Mouse (Mus musculus) stomach, postnatal 0 days (tissue): ENCODE measurements around the gene Lhx2. TPM values are rescaled to one million over a fixed set of nuclear protein-coding genes. Genes with fewer than 3 reads are reported as not detected.

Experiments used
- ATAC-seq: fragments of 200-750 bp; cut with Nextera tagmentation; 2 replicates; pipeline ENCODE4 v1.8.0; 2017; ENCODE audit not compliant: low FRiP score, low TSS enrichment
- DNase-seq: peaks from one replicate; pipeline ENCODE4 v3.0.0-alpha.2; 2016; ENCODE audit warnings: low spot score
- H3K27ac ChIP-seq: fragments of 300-500 bp; sonication (generic); replicated peaks from 2 replicates; pipeline ENCODE4 v1.5.1; 2014; ENCODE audit warnings: mild to moderate bottlenecking, control low read depth
- H3K27me3 ChIP-seq: fragments of 300-500 bp; sonication (generic); 2 replicates; pipeline ENCODE4 v1.6.1; 2014; ENCODE audit warnings: low read length; ENCODE audit not compliant: control insufficient read depth, insufficient read depth
- H3K36me3 ChIP-seq: fragments of 300-500 bp; sonication (generic); 2 replicates; pipeline ENCODE4 v1.6.1; 2014; ENCODE audit warnings: low read length, mixed read lengths; ENCODE audit not compliant: control insufficient read depth, insufficient read depth
- H3K4me1 ChIP-seq: fragments of 300-500 bp; sonication (generic); replicated peaks from 2 replicates; pipeline ENCODE4 v1.6.1; 2014; ENCODE audit warnings: antibody characterized with exemption; ENCODE audit not compliant: control insufficient read depth, insufficient read depth
- H3K4me2 ChIP-seq: fragments of 300-500 bp; sonication (generic); replicated peaks from 2 replicates; pipeline ENCODE4 v1.6.1; 2014; ENCODE audit warnings: low read depth, mild to moderate bottlenecking, control low read depth, moderate library complexity
- H3K4me3 ChIP-seq: fragments of 300-500 bp; sonication (generic); 2 replicates; pipeline ENCODE4 v1.5.1; 2014; ENCODE audit warnings: low read depth, low read length, control low read depth
- H3K9ac ChIP-seq: fragments of 300-500 bp; sonication (generic); 2 replicates; pipeline ENCODE4 v1.6.1; 2014; ENCODE audit warnings: mild to moderate bottlenecking, low read length, control low read depth, mixed read lengths
- H3K9me3 ChIP-seq: fragments of 300-500 bp; sonication (generic); 2 replicates; pipeline ENCODE4 v1.6.1; 2016; ENCODE audit warnings: low read length; ENCODE audit not compliant: control insufficient read depth
- CTCF ChIP-seq: IDR thresholded peaks from 2 replicates; pipeline ENCODE4 v1.5.1; 2016; ENCODE audit warnings: antibody characterized with exemption, low read depth, mild to moderate bottlenecking, moderate library complexity
- EP300 ChIP-seq: optimal IDR thresholded peaks from 2 replicates; pipeline ENCODE3; 2016; ENCODE audit warnings: antibody characterized with exemption
- WGBS: fragments of 180-500 bp; shearing (Covaris S2); extraction: QIAGEN DNeasy Blood & Tissue Kit; methylation state at CpG from one replicate; pipeline ENCODE4 v1.1.7; 2014; 5-methylcytosine and 5-hydroxymethylcytosine counted together
- polyA plus RNA-seq: library from polyadenylated mRNA; unstranded; fragments of >200 nt; fragmentation: Nextera tagmentation; extraction: Ambion mirVana; gene quantifications from 2 replicates; pipeline ENCODE4 v1.2.1, GENCODE M21; 2015

The Lhx2 gene
- polyA plus RNA-seq, 1 experiment from 2014 or later = not detected

DNA sequence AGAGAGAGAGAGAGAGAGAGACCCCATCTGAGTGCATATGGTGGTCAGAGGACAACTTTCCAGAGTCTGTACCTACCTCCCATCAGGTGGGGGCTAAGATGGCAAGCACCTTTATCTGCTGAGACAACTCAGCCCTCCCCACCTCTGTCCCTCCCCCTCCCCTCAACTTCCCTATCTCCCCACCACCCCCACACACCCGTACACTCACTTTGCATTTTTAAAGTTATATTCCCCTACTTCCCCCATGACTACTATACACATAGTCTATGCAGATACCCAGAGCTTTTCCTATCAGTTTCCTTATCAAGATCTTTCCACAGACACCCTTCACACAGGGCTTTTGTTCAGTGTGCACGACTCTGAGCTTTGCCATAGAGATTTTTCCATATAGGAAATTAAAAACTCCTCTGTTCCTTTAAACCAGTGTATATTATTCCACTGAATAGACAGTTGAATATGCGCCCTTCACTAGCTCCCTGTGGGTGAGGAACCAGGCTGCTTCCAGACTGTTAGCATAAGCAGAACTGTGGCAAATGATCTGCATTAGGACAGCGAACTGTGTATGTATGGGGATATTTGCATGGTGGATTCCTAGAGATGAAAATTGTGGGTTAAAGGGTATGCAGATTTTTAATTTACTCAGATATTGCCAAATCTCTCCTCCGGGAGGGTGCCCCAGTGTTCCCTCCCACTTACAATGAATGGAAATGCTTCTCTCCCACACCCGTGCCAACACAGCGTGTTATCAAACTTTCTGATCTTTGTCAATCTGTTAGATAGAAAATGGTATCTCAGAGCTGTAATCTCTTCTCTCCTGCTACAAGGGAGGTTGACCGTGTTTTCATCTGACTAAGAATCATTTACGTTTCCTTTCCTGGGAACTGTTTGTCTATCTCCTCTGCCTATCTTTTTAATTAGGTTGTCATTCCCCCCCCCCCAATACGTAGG is 41.3 kb downstream of the Lhx2 start:
- WGBS = 36% methylated on average over 10 of the region's 10 CpGs
- DNase-seq (no peak), ATAC-seq (no peak)
- Histone ChIP-seq H3K27ac (no peak overlapping the region), H3K9me3 (no peaks in the 10 kb centered on the region), H3K9ac (no peak overlapping the region), H3K4me2 (no peak overlapping the region), H3K27me3 (peaks cover 2% of the 10 kb centered on the region; the same call in 1 of the 2 replicates), H3K4me1 (no peaks in the 10 kb centered on the region), H3K36me3 (no peaks in the 10 kb centered on the region), H3K4me3 (no peak overlapping the region)
- TF ChIP-seq EP300 (no peak), CTCF (no peak)

DNA sequence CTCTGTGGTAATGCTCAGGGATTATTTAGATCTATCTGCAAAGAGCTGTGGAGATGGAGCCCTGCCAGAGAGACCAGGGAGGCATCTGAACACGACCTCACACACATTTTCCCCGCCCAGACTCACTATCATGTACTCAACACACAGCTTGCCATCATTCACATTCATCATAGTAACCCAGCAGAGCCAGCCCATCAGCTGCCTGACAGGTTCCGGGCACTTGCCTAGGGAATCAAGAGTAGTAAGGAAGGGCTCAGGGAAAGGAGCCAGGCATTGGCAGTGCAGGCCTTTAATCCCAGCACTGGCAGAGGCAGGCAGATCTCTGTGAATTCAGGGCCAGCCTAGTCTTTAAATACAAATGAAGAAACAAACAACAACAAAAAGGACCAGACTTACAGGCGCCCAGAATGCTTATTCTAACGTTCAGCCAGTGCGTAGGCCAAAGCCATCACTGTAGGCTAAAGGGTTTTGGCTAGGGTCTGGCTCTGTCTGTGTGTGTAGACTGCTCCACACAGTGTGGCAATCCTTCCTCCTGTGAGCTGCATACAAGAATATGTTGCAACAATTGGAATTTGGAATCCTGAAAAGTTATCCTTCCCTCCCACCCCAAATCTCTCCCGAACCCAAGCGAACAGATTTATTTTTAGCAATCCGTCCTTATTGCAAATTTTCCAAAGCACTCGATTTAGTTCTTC is 48.6 kb downstream of the Lhx2 start:
- DNase-seq (no peak), ATAC-seq (no peak)
- Histone ChIP-seq H3K36me3 (no peaks in the 10 kb centered on the region), H3K9me3 (no peaks in the 10 kb centered on the region), H3K4me2 (no peak overlapping the region), H3K27me3 (no peaks in the 10 kb centered on the region), H3K4me3 (no peak overlapping the region), H3K27ac (no peak overlapping the region), H3K9ac (no peak overlapping the region), H3K4me1 (no peaks in the 10 kb centered on the region)
- WGBS = 70% methylated on average over 10 of the region's 10 CpGs
- TF ChIP-seq CTCF (no peak), EP300 (no peak)

DNA sequence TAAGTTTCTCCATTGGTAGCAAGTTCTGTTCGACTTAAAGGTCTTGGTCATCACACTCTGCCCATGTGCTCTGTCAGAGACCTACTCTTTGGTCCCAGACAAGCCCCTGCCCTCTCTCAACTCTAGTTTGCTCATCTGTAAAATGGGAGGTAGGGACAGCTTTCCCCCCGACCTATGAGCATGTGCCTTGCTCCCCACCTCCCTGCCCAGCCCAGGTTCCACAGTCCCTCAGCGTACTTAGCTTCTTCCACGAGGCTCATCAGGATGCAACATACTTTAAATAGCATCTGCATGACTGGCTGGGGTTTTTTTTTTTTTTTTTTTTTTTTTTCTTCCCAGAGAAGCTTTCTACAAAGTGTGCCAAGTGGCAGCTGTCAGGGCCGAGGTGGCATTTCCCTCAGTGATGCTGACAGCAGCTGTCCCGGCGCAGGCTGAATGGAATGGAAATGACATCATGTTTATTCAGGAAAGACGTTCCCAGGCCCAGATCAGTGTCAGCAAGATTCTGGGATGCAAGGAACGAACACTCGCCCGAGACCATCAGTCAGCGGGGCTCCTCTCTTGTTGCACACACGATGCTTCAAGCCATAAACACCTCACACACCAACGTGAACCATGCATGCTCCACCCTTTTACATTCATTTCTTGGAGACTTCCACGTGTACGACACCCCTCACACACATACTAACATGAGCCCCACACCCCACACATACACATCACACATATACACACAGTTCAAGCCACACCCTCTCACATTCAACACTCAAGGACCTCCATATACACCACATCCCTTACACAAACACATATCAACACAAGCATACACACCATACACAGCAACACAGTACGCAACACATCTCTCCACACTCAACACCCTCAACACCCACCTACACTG is 56.1 kb downstream of the Lhx2 start:
- TF ChIP-seq EP300 (no peak), CTCF (no peak)
- no peak overlapping the region for H3K9ac ChIP-seq
- no peaks in the 10 kb centered on the region for H3K9me3 ChIP-seq
- no peaks in the 10 kb centered on the region for H3K4me1 ChIP-seq
- no peaks in the 10 kb centered on the region for H3K36me3 ChIP-seq
- no peak overlapping the region for H3K4me3 ChIP-seq
- H3K4me2 ChIP-seq = no peak overlapping the region
- H3K27ac ChIP-seq = no peak overlapping the region
- DNase-seq = no peak
- ATAC-seq = no peak
- H3K27me3 ChIP-seq = no peaks in the 10 kb centered on the region
- 55% methylated on average over 17 of the region's 17 CpGs for WGBS

DNA sequence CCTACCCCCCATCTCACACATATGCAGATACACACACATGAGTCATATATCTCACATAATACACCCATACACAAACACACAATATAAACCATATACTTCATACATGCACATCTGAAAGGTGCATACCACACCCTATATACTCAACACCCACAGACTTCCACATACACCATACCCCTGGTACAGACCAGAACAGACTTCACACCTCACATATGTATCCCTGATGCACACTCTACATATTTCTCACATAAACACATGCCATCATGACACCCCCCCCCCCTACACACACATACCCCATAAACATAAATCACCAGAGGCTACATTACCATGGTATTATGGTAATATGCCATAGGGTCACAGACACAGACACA is 56.8 kb downstream of the Lhx2 start:
- TF ChIP-seq CTCF = no peak
- DNase-seq = no peak
- H3K36me3 ChIP-seq = no peaks in the 10 kb centered on the region

DNA sequence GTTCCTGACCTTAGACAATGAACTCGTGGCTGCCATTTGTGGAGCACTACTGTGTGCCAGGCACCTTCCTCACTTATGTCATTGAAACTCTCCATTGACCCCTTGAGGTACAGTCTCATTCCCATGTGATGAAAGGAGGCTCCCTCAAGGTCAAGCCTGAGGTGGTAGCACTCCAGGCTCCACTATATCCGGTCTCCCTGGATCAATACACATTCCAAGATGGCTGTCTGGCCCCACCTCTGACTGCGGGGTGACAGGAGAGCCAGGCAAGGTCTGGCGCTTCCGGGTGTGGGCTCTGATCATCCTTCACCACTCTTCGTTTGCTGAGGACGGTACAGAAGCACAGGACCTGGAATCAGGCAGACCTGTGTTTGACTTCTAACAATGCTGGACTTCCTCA is 58.2 kb downstream of the Lhx2 start:
- TF ChIP-seq CTCF = no peak
- no peak for TF ChIP-seq EP300
- DNase-seq (no peak), ATAC-seq (no peak)
- H3K27me3 ChIP-seq = no peaks in the 10 kb centered on the region
- H3K27ac ChIP-seq = no peak overlapping the region
- H3K9ac ChIP-seq = no peak overlapping the region
- no peaks in the 10 kb centered on the region for H3K36me3 ChIP-seq
- H3K9me3 ChIP-seq = no peaks in the 10 kb centered on the region
- H3K4me3 ChIP-seq = no peak overlapping the region
- no peaks in the 10 kb centered on the region for H3K4me1 ChIP-seq
- 61% methylated on average over 7 of the region's 7 CpGs for WGBS
- H3K4me2 ChIP-seq = no peak overlapping the region

More for the DNA sequence above, 56.8 kb downstream of the Lhx2 start:
- no peak overlapping the region for H3K9ac ChIP-seq
- H3K4me2 ChIP-seq = no peak overlapping the region
- no peaks in the 10 kb centered on the region for H3K27me3 ChIP-seq
- H3K9me3 ChIP-seq = no peaks in the 10 kb centered on the region
- no peak overlapping the region for H3K4me3 ChIP-seq
- no peaks in the 10 kb centered on the region for H3K4me1 ChIP-seq
- H3K27ac ChIP-seq = no peak overlapping the region
- ATAC-seq = no peak
